8 mouse cellular contexts compared by ENCODE assay signal in genomic region chr19:3768697-3769383, GRCm38 (mm10). TPM values are rescaled to one million over a fixed set of nuclear protein-coding genes. Genes with fewer than 3 reads are reported as not detected.
A peak's percentile ranks its signal among the peaks of the same experiment; 100 is the strongest.
DNase-seq lines count a peak whose midpoint lies in the region; ATAC-seq and TF ChIP-seq lines count a peak whose summit lies in the region.

No protein-coding gene starts in this region.

- H3K9me3 ChIP-seq in hindbrain, postnatal 0 days (ENCODE audit: low read length), result no peaks in the 10 kb centered on the region

- 2% methylated on average over 54 of the region's 60 CpGs for WGBS in hindbrain, postnatal 0 days

- TF ChIP-seq CTCF in gastrocnemius, adult 2 months (IDR thresholded peaks at IDR 0.05), result peak; percentile 81
- TF ChIP-seq CTCF in hindbrain, postnatal 0 days (IDR thresholded peaks at IDR 0.05; ENCODE audit: low read depth), result no peak; the same call in 1 of the 2 replicates

- intact Hi-C loops in gastrocnemius, adult 2 months (cut with DNase I), result no loop called here
- intact Hi-C loops in left cerebral cortex, postnatal 36 days (cut with DNase I), result loop anchor here (5.0 kb wide), 3 partner anchors 47 to 83 kb away; partner anchors contain the start of genes 1810055G02Rik and Chka

- no peaks in the 10 kb centered on the region for H3K36me3 ChIP-seq in hindbrain, postnatal 0 days (ENCODE audit: insufficient read depth, low read length)

- ATAC-seq in activated CD4-positive, CD25-positive, alpha-beta regulatory T cell, adult 4 months, result peak; percentile 85
- peak; percentile 91 for ATAC-seq in hindbrain, postnatal 0 days

- H3K27ac ChIP-seq in gastrocnemius, adult 2 months, result peak overlapping the region; percentile 100
- peak overlapping the region; percentile 100 for H3K27ac ChIP-seq in hindbrain, postnatal 0 days

- peak overlapping the region; percentile 97 for H3K4me3 ChIP-seq in gastrocnemius, adult 2 months
- peak overlapping the region; percentile 95 for H3K4me3 ChIP-seq in hindbrain, postnatal 0 days (ENCODE audit: low read length)

- H3K27me3 ChIP-seq in hindbrain, postnatal 0 days (ENCODE audit: insufficient read depth, low read length), result no peaks in the 10 kb centered on the region

- peaks cover 16% of the 10 kb centered on the region for H3K4me1 ChIP-seq in hindbrain, postnatal 0 days (ENCODE audit: insufficient read depth, low read length)

- H3K4me2 ChIP-seq in hindbrain, postnatal 0 days (ENCODE audit: low read depth, low read length), result peak overlapping the region; percentile 63

- peak overlapping the region; percentile 100 for H3K9ac ChIP-seq in hindbrain, postnatal 0 days (replicated peaks; ENCODE audit: low read length)

- peak; percentile 91 to 95 for DNase-seq in cerebellum, postnatal 36 days
- peak; percentile 97 for DNase-seq in gastrocnemius, adult 2 months
- DNase-seq in hindbrain, postnatal 0 days (ENCODE audit: low spot score), result peak; percentile 95
- DNase-seq in left cerebral cortex, postnatal 36 days (ENCODE audit: low spot score in 2 of 2), result peak; percentile 90 to 94
- DNase-seq in mesoderm, embryonic 11.5 days (ENCODE audit: low read depth, low spot score), result peak; percentile 94
- peak; percentile 80 to 83 for DNase-seq in right cerebral cortex, postnatal 36 days (ENCODE audit: low spot score in 2 of 2)
- DNase-seq in yolk sac, embryonic 10.5 days (ENCODE audit: low spot score), result peak; percentile 92

RNA-seq across cellular contexts. Expression of gene Kmt5b, which starts 1.6 kb away (rescaled TPM):
- 10 to 100 TPM; 25.0 to 32.4 TPM for polyA plus RNA-seq in activated CD4-positive, CD25-positive, alpha-beta regulatory T cell, adult 4 months (2017; shearing (Covaris generic))
- total RNA-seq in gastrocnemius, adult 2 months (2021), result 10 to 100 TPM; 21.7 to 24.2 TPM
- 43.5 and 54.8 TPM in 2 replicates for total RNA-seq in hindbrain, postnatal 0 days (2014; rRNA removed)
- polyA plus RNA-seq in hindbrain, postnatal 0 days (2015; fragmentation: Nextera tagmentation; extraction: Ambion mirVana), result 32.8 and 35.0 TPM in 2 replicates
- 10 to 100 TPM; 44.1 to 63.0 TPM for total RNA-seq in left cerebral cortex, postnatal 36 days (2021)

Comparison
In these comparisons a context has a peak if more than half of its experiments do, and no peak if none do; other contexts are left out.
1. Peak in every context shown above with its lines: DNase-seq, ATAC-seq, H3K4me3 ChIP-seq and H3K27ac ChIP-seq.